Mouse (Mus musculus): ENCODE data around the gene Ndst2. TPM values are rescaled to one million over a fixed set of nuclear protein-coding genes. Genes with fewer than 3 reads are reported as not detected.
A peak's percentile ranks its signal among the peaks of the same experiment; 100 is the strongest.

The Ndst2 gene
- polyA plus RNA-seq, 1 experiment = 33.3 TPM

GRCm38 (mm10) chr14:20696986-20697385, 37.4 kb downstream of the Ndst2 start:
- TF ChIP-seq POLR2A (IDR thresholded peaks at IDR 0.05; ENCODE audit: borderline replicate concordance, extremely low read depth, insufficient read depth, insufficient read length, poor library complexity, severe bottlenecking) (no peak), CTCF (IDR thresholded peaks at IDR 0.05; ENCODE audit: borderline replicate concordance, extremely low read depth, insufficient read depth, insufficient read length) (peak; percentile 58; the same call in 1 of the 2 replicates)
- DNase-seq (ENCODE audit: low read depth) = peak; percentile 82

GRCm38 (mm10) chr14:20695761-20696520, 38.4 kb downstream of the Ndst2 start:
- DNase-seq (ENCODE audit: low read depth) = peak; percentile 19

DNA sequence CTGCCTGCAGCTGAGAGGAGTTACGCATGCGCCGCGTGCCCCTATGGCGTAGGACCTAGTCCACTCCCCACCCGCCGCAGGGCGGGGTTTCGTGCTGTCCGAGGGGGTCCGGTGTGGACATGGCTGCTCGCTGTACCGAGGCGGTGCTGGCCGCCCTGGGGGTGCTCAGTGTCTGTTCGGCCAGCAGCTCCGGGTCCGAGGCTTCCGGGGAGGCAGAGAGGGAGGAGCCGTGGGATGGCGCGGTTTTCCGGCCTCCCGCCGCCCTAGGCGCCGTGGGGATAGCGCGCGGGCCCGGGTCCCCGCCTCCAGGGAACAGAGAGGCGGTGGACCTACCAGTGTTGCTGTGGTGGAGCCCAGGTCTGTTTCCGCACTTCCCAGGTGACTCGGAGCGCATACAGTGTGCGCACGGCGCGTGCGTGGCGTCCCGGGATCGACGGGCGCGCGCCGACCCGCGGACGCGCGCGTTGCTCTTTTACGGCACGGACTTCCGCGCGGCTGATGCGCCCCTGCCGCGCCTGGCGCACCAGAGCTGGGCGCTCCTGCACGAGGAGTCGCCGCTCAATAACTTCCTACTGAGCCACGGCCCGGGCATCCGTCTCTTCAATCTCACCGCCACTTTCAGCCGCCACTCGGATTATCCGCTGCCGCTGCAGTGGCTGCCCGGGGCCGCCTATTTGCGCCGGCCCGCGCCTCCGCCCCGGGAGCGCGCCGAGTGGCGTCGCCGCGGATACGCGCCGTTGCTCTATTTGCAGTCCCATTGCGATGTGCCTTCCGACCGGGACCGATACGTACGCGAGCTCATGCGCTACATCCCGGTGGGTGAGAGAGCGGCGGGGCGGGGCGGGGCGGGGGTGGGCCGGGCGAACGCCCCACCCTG, 39.2 kb downstream of the Ndst2 start, which contains the start of gene Fut11:
Gene Fut11 (plus strand): TSS at position 85 of the 877 bp plus-strand sequence.
- peak; percentile 60 for TF ChIP-seq POLR2A (IDR thresholded peaks at IDR 0.05; ENCODE audit: borderline replicate concordance, extremely low read depth, insufficient read depth, insufficient read length, poor library complexity, severe bottlenecking)
- TF ChIP-seq CTCF (IDR thresholded peaks at IDR 0.05; ENCODE audit: borderline replicate concordance, extremely low read depth, insufficient read depth, insufficient read length) = no peak
- DNase-seq (ENCODE audit: low read depth) = peak; percentile 93

More at GRCm38 (mm10) chr14:20695761-20696520, 38.4 kb downstream of the Ndst2 start:
- TF ChIP-seq CTCF (IDR thresholded peaks at IDR 0.05; ENCODE audit: borderline replicate concordance, extremely low read depth, insufficient read depth, insufficient read length) (no peak), POLR2A (IDR thresholded peaks at IDR 0.05; ENCODE audit: borderline replicate concordance, extremely low read depth, insufficient read depth, insufficient read length, poor library complexity, severe bottlenecking) (no peak)

DNA sequence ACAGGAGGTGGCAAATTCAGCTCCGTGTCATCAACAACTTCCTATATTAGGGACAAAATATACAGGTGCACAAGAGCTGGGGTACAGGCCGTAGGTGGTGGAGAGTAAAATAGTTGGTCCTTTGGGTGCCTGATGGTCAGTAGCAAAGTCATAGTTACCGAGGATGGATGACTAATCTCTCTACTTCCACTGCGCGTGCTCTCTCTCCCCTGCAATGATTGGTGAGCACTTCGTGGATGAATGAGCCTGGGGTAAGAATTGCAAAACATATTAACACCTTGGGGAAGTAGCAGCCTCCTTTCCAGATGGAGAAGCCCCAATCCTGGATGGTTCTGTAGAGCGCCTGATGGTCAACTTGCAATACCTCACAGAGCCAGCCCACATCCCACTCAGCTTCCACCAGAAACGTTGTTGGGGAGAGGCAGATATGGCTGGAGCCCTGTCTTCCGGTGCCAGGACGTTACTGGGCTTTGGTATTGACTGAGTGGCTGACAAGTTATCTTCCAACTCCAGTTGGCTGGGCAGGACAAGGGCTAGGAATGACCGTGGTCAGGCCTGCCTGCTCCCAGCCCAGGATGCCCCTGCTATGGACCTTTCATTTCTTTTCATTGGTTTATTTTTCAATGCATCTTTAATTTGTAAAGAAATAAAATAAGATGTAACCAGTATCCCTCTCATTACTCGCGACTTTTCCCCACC, 40.0 kb downstream of the Ndst2 start:
- no peak for TF ChIP-seq CTCF (IDR thresholded peaks at IDR 0.05; ENCODE audit: borderline replicate concordance, extremely low read depth, insufficient read depth, insufficient read length)
- TF ChIP-seq POLR2A (IDR thresholded peaks at IDR 0.05; ENCODE audit: borderline replicate concordance, extremely low read depth, insufficient read depth, insufficient read length, poor library complexity, severe bottlenecking) = no peak
- DNase-seq (ENCODE audit: low read depth) = peak; percentile 2

- DNase-seq (ENCODE audit: low read depth) = no peak
- TF ChIP-seq POLR2A (IDR thresholded peaks at IDR 0.05; ENCODE audit: borderline replicate concordance, extremely low read depth, insufficient read depth, insufficient read length, poor library complexity, severe bottlenecking) (no peak), CTCF (IDR thresholded peaks at IDR 0.05; ENCODE audit: borderline replicate concordance, extremely low read depth, insufficient read depth, insufficient read length) (no peak)
These were observed 40.7 kb downstream of the Ndst2 start for GRCm38 (mm10) chr14:20693589-20694101.

- no peak for TF ChIP-seq CTCF (IDR thresholded peaks at IDR 0.05; ENCODE audit: borderline replicate concordance, extremely low read depth, insufficient read depth, insufficient read length)
These were observed 42.6 kb downstream of the Ndst2 start for GRCm38 (mm10) chr14:20691772-20692171.

GRCm38 (mm10) chr14:20689009-20689408, 45.4 kb downstream of the Ndst2 start:
- TF ChIP-seq POLR2A (IDR thresholded peaks at IDR 0.05; ENCODE audit: borderline replicate concordance, extremely low read depth, insufficient read depth, insufficient read length, poor library complexity, severe bottlenecking) (no peak), CTCF (IDR thresholded peaks at IDR 0.05; ENCODE audit: borderline replicate concordance, extremely low read depth, insufficient read depth, insufficient read length) (no peak)
- DNase-seq (ENCODE audit: low read depth) = no peak

More at GRCm38 (mm10) chr14:20691772-20692171, 42.6 kb downstream of the Ndst2 start:
- no peak for DNase-seq (ENCODE audit: low read depth)

GRCm38 (mm10) chr14:20686576-20686975, 47.8 kb downstream of the Ndst2 start:
- DNase-seq (ENCODE audit: low read depth) = no peak
- no peak for TF ChIP-seq CTCF (IDR thresholded peaks at IDR 0.05; ENCODE audit: borderline replicate concordance, extremely low read depth, insufficient read depth, insufficient read length)
- TF ChIP-seq POLR2A (IDR thresholded peaks at IDR 0.05; ENCODE audit: borderline replicate concordance, extremely low read depth, insufficient read depth, insufficient read length, poor library complexity, severe bottlenecking) = no peak

GRCm38 (mm10) chr14:20682498-20682897, 51.9 kb downstream of the Ndst2 start:
- no peak for DNase-seq (ENCODE audit: low read depth)
- TF ChIP-seq POLR2A (IDR thresholded peaks at IDR 0.05; ENCODE audit: borderline replicate concordance, extremely low read depth, insufficient read depth, insufficient read length, poor library complexity, severe bottlenecking) (no peak), CTCF (IDR thresholded peaks at IDR 0.05; ENCODE audit: borderline replicate concordance, extremely low read depth, insufficient read depth, insufficient read length) (no peak)

GRCm38 (mm10) chr14:20681742-20682141, 52.6 kb downstream of the Ndst2 start:
- no peak for DNase-seq (ENCODE audit: low read depth)

GRCm38 (mm10) chr14:20677906-20678305, 56.5 kb downstream of the Ndst2 start:
- TF ChIP-seq POLR2A (IDR thresholded peaks at IDR 0.05; ENCODE audit: borderline replicate concordance, extremely low read depth, insufficient read depth, insufficient read length, poor library complexity, severe bottlenecking) (no peak), CTCF (IDR thresholded peaks at IDR 0.05; ENCODE audit: borderline replicate concordance, extremely low read depth, insufficient read depth, insufficient read length) (no peak)
- no peak for DNase-seq (ENCODE audit: low read depth)

More at GRCm38 (mm10) chr14:20681742-20682141, 52.6 kb downstream of the Ndst2 start:
- TF ChIP-seq POLR2A (IDR thresholded peaks at IDR 0.05; ENCODE audit: borderline replicate concordance, extremely low read depth, insufficient read depth, insufficient read length, poor library complexity, severe bottlenecking) (no peak), CTCF (IDR thresholded peaks at IDR 0.05; ENCODE audit: borderline replicate concordance, extremely low read depth, insufficient read depth, insufficient read length) (no peak)

All from brain, embryonic 14.5 days (tissue).